Mouse (Mus musculus) kidney, embryonic 14.5 days (tissue): ENCODE results near the gene Rnf148. TPM values are rescaled to one million over a fixed set of nuclear protein-coding genes. Genes with fewer than 3 reads are reported as not detected.

Experiments
- ATAC-seq: fragments of 200-750 bp; cut with Nextera tagmentation; 2 replicates; pipeline ENCODE4 v1.8.0; 2017; ENCODE audit warnings: moderate number of reproducible peaks, mild to moderate bottlenecking, moderate TSS enrichment, moderate library complexity; ENCODE audit not compliant: low FRiP score, low TSS enrichment
- H3K27ac ChIP-seq: fragments of 300-500 bp; sonication (generic); 2 replicates; pipeline ENCODE4 v1.5.1; 2014; ENCODE audit warnings: low read depth, mild to moderate bottlenecking, low read length, moderate library complexity, mixed read lengths
- H3K27me3 ChIP-seq: fragments of 300-500 bp; sonication (generic); 2 replicates; pipeline ENCODE4 v1.6.1; 2014; ENCODE audit warnings: mild to moderate bottlenecking, low read length; ENCODE audit not compliant: control insufficient read depth, insufficient read depth
- H3K36me3 ChIP-seq: fragments of 300-500 bp; sonication (generic); 2 replicates; pipeline ENCODE4 v1.6.1; 2014; ENCODE audit warnings: low read length, mixed read lengths; ENCODE audit not compliant: control insufficient read depth, insufficient read depth
- H3K4me1 ChIP-seq: fragments of 300-500 bp; sonication (generic); 2 replicates; pipeline ENCODE4 v1.6.1; 2014; ENCODE audit warnings: low read length, mixed read lengths; ENCODE audit not compliant: control insufficient read depth, insufficient read depth
- H3K4me2 ChIP-seq: fragments of 300-500 bp; sonication (generic); replicated peaks from 2 replicates; pipeline ENCODE4 v1.6.1; 2014; ENCODE audit warnings: low read depth, mild to moderate bottlenecking, low read length
- H3K4me3 ChIP-seq: fragments of 300-500 bp; sonication (generic); 2 replicates; pipeline ENCODE4 v1.5.1; 2014; ENCODE audit warnings: mild to moderate bottlenecking, low read length
- H3K9ac ChIP-seq: fragments of 300-500 bp; sonication (generic); 2 replicates; pipeline ENCODE4 v1.6.1; 2014; ENCODE audit warnings: low read depth, mild to moderate bottlenecking, low read length, moderate library complexity
- H3K9me3 ChIP-seq: fragments of 300-500 bp; sonication (generic); 2 replicates; pipeline ENCODE4 v1.6.1; 2016; ENCODE audit warnings: low read length; ENCODE audit not compliant: control insufficient read depth
- WGBS: fragments of 180-500 bp; shearing (Covaris S2); extraction: QIAGEN DNeasy Blood & Tissue Kit; methylation state at CpG from one replicate; pipeline ENCODE4 v1.1.7; 2014; 5-methylcytosine and 5-hydroxymethylcytosine counted together
- polyA plus RNA-seq: library from polyadenylated mRNA; unstranded; fragments of >200 nt; fragmentation: Nextera tagmentation; extraction: Ambion mirVana; gene quantifications from 2 replicates; pipeline ENCODE4 v1.2.1, GENCODE M21; 2014

The Rnf148 gene
- polyA plus RNA-seq, 1 experiment from 2014 or later, result not detected

DNA sequence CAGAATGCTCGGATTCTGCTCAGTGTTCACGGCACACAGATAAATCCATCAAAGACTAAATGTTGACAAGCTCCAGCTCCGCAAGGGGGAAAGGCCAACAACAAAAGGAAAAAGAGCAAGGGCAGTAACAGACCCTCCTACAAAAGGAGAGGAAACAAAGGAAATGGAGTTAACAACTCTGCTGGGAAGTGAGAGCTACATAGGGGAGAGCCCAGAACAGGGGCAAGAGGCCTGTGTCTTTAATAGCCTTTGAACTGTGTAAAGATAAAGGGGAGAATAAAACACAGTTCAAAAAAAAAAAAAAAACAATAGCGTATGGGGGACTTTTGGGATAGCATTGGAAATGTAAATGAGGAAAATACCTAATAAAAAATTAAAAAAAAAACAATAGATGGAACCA is 24.5 kb downstream of the Rnf148 start:
- Histone ChIP-seq H3K4me1 (no peaks in the 10 kb centered on the region), H3K27ac (no peak overlapping the region), H3K9me3 (no peaks in the 10 kb centered on the region), H3K9ac (no peak overlapping the region), H3K27me3 (no peaks in the 10 kb centered on the region), H3K4me3 (no peak overlapping the region), H3K36me3 (no peaks in the 10 kb centered on the region), H3K4me2 (no peak overlapping the region)
- no peak for ATAC-seq
- 27% methylated on average over 4 of the region's 4 CpGs for WGBS

Other genes starting within 250 kb of the Rnf148 start
- not detected in 2 replicates for gene Rnf133, start 4.8 kb downstream of the Rnf148 start, polyA plus RNA-seq
- gene Cadps2, start 184.3 kb upstream of the Rnf148 start, polyA plus RNA-seq, result 5.7 and 9.1 TPM in 2 replicates